Mouse (Mus musculus): ENCODE data around the gene Csta1. TPM values are rescaled to one million over a fixed set of nuclear protein-coding genes. Genes with fewer than 3 reads are reported as not detected.

Csta1 gene
- not detected for total RNA-seq (2023)

GRCm38 (mm10) chr16:36131141-36131540 is at the start of gene Csta1:
Gene Csta1, minus strand, starts transcription at chr16:36131241.

GRCm38 (mm10) chr16:36156402-36156975 is 25.4 kb upstream of the Csta1 start, which contains the start of gene Stfa2l1:
Gene Stfa2l1, plus strand, starts transcription at chr16:36156811.

GRCm38 (mm10) chr16:36071450-36072379 is 59.3 kb downstream of the Csta1 start, which contains the start of the genes Fam162a and Ccdc58:
Gene Fam162a, minus strand, starts transcription at chr16:36071594.
Gene Ccdc58, plus strand, starts transcription at chr16:36071685.

Other genes starting within 250 kb of the Csta1 start
- gene Parp9, start 192.8 kb downstream of the Csta1 start, total RNA-seq (2023): 10 to 100 TPM; 57.1 to 69.5 TPM
- 10 to 100 TPM; 58.0 to 67.3 TPM for gene Dtx3l, start 192.1 kb downstream of the Csta1 start, total RNA-seq (2023)
- 10 to 100 TPM; 74.8 to 81.7 TPM for gene Kpna1, start 152.5 kb downstream of the Csta1 start, total RNA-seq (2023)
- 10 to 100 TPM; 11.3 to 13.3 TPM for gene Wdr5b, start 90.1 kb downstream of the Csta1 start, total RNA-seq (2023)
- 10 to 100 TPM; 47.8 to 49.0 TPM for gene Fam162a, start 59.6 kb downstream of the Csta1 start, total RNA-seq (2023)
- 10 to 100 TPM; 38.1 to 43.4 TPM for gene Ccdc58, start 59.6 kb downstream of the Csta1 start, total RNA-seq (2023)
- not detected for gene Stfa2l1, start 25.6 kb upstream of the Csta1 start, total RNA-seq (2023)
- gene Gm5483, start 53.0 kb upstream of the Csta1 start, total RNA-seq (2023): not detected
- not detected for gene Gm5416, start 79.2 kb upstream of the Csta1 start, total RNA-seq (2023)
- not detected for gene 2010005H15Rik, start 90.2 kb upstream of the Csta1 start, total RNA-seq (2023)
- gene Stfa1, start 145.7 kb upstream of the Csta1 start, total RNA-seq (2023): not detected
- not detected for gene BC117090, start 203.1 kb upstream of the Csta1 start, total RNA-seq (2023)
- not detected for gene BC100530, start 236.5 kb upstream of the Csta1 start, total RNA-seq (2023)